8 mouse cellular contexts compared by ENCODE assay signal in the genomic region with DNA sequence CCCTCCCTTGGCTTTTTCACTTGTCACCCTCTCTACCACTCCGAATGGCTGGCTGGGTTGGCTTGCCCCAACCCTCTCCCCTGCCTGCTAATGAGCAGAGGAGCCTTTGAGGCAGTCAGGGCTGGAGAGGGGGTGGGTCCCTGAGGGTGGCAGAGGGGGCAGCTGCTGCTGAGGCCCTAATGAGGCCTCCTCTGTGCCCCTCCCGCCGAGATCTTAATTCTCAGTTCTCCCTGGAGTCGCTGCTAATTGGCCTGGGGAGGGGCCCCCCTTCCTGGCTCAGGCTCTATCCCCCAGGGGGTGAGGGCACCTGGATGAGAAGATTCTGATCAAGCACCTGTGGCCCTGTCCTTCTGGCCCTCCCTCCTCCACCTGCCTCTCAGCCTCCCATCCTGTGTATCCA. TPM values are rescaled to one million over a fixed set of nuclear protein-coding genes. Genes with fewer than 3 reads are reported as not detected.
DNase-seq lines count a peak whose midpoint lies in the region; ATAC-seq and TF ChIP-seq lines count a peak whose summit lies in the region.

No protein-coding gene starts in this region.

- H3K27me3 ChIP-seq in heart, embryonic 12.5 days (replicated peaks), result peaks cover 43% of the 10 kb centered on the region
- peaks cover 32% of the 10 kb centered on the region for H3K27me3 ChIP-seq in E14TG2a.4 (ENCODE audit: insufficient read depth, low read length)
- H3K27me3 ChIP-seq in forebrain, embryonic 15.5 days, result peaks cover 12% of the 10 kb centered on the region; the same call in 1 of the 2 replicates
- peaks cover 58% of the 10 kb centered on the region for H3K27me3 ChIP-seq in midbrain, embryonic 12.5 days

- no peak for TF ChIP-seq CTCF in E14TG2a.4 (conservative IDR thresholded peaks at IDR 0.05; ENCODE audit: low read length)

- H3K36me3 ChIP-seq in heart, embryonic 12.5 days, result peaks cover 3% of the 10 kb centered on the region; the same call in 1 of the 2 replicates
- no peaks in the 10 kb centered on the region for H3K36me3 ChIP-seq in E14TG2a.4 (ENCODE audit: insufficient read depth, low read length)
- H3K36me3 ChIP-seq in forebrain, embryonic 15.5 days, result no peaks in the 10 kb centered on the region
- no peaks in the 10 kb centered on the region for H3K36me3 ChIP-seq in midbrain, embryonic 12.5 days

- peaks cover 45% of the 10 kb centered on the region for H3K4me1 ChIP-seq in heart, embryonic 12.5 days (replicated peaks)
- peaks cover 52% of the 10 kb centered on the region for H3K4me1 ChIP-seq in E14TG2a.4 (replicated peaks; ENCODE audit: low read depth, low read length)
- peaks cover 32% of the 10 kb centered on the region for H3K4me1 ChIP-seq in forebrain, embryonic 15.5 days
- H3K4me1 ChIP-seq in midbrain, embryonic 12.5 days, result peaks cover 41% of the 10 kb centered on the region

- peak overlapping the region; percentile 20; the same call in 1 of the 2 replicates for H3K4me3 ChIP-seq in heart, embryonic 12.5 days
- peak overlapping the region; percentile 61 for H3K4me3 ChIP-seq in E14TG2a.4 (replicated peaks; ENCODE audit: low read length)
- H3K4me3 ChIP-seq in forebrain, embryonic 15.5 days, result no peak overlapping the region
- H3K4me3 ChIP-seq in midbrain, embryonic 12.5 days, result peak overlapping the region; percentile 24; the same call in 1 of the 2 replicates

- H3K9me3 ChIP-seq in heart, embryonic 12.5 days (replicated peaks), result 0 out of 2 replicates have a peak, but pooled peaks cover 5% of the 10 kb centered on the region
- no peaks in the 10 kb centered on the region for H3K9me3 ChIP-seq in E14TG2a.4 (ENCODE audit: low read length)
- H3K9me3 ChIP-seq in forebrain, embryonic 15.5 days, result no peaks in the 10 kb centered on the region
- no peaks in the 10 kb centered on the region for H3K9me3 ChIP-seq in midbrain, embryonic 12.5 days

- H3K9ac ChIP-seq in heart, embryonic 12.5 days, result no peak overlapping the region
- H3K9ac ChIP-seq in forebrain, embryonic 15.5 days (replicated peaks), result no peak overlapping the region
- 0 out of 2 replicates have a peak overlapping the region, but pooled peaks have one; percentile 20 for H3K9ac ChIP-seq in midbrain, embryonic 12.5 days (replicated peaks)

- 2% methylated on average over 4 of the region's 4 CpGs for WGBS in heart, embryonic 12.5 days
- 0% methylated on average over 4 of the region's 4 CpGs for WGBS in forebrain, embryonic 15.5 days
- 0% methylated on average over 4 of the region's 4 CpGs for WGBS in midbrain, embryonic 12.5 days

- H3K27ac ChIP-seq in heart, embryonic 12.5 days (ENCODE audit: poor library complexity, severe bottlenecking), result no peak overlapping the region
- no peak overlapping the region for H3K27ac ChIP-seq in forebrain, embryonic 15.5 days (replicated peaks)
- H3K27ac ChIP-seq in midbrain, embryonic 12.5 days (replicated peaks), result peak overlapping the region; percentile 40

- DNase-seq in heart, adult 11 months, result no peak
- no peak for DNase-seq in frontal cortex, postnatal 14 days (ENCODE audit: low spot score in 2 of 2)

- ATAC-seq in heart, embryonic 12.5 days (ENCODE audit: insufficient number of reproducible peaks, low FRiP score), result no peak
- ATAC-seq in forebrain, embryonic 15.5 days (replicated peaks), result peak; percentile 52
- peak; percentile 69 for ATAC-seq in midbrain, embryonic 12.5 days (ENCODE audit: low FRiP score, low read depth)
- ATAC-seq in activated CD4-positive, CD25-positive, alpha-beta regulatory T cell, adult 4 months, result no peak
- ATAC-seq in frontal cortex, adult (ENCODE audit: low TSS enrichment), result no peak

- peak overlapping the region; percentile 71; the same call in 1 of the 2 replicates for H3K4me2 ChIP-seq in heart, embryonic 12.5 days
- H3K4me2 ChIP-seq in forebrain, embryonic 15.5 days (replicated peaks), result peak overlapping the region; percentile 47; the same call in 1 of the 2 replicates
- H3K4me2 ChIP-seq in midbrain, embryonic 12.5 days (replicated peaks), result peak overlapping the region; percentile 58

RNA-seq across cellular contexts. Expression of gene Gng8, which starts 2.7 kb away (rescaled TPM):
- polyA plus RNA-seq in heart, embryonic 12.5 days (2016; fragmentation: Nextera tagmentation; extraction: Ambion mirVana), result 2.3 and 4.3 TPM in 2 replicates
- polyA plus RNA-seq in forebrain, embryonic 15.5 days (2015; fragmentation: Nextera tagmentation; extraction: Ambion mirVana), result 4.4 TPM in 2 replicates
- polyA plus RNA-seq in midbrain, embryonic 12.5 days (2016; fragmentation: Nextera tagmentation; extraction: Ambion mirVana), result 12.1 and 26.0 TPM in 2 replicates
- polyA plus RNA-seq in activated CD4-positive, CD25-positive, alpha-beta regulatory T cell, adult 4 months (2017; shearing (Covaris generic)), result not detected

RNA-seq across cellular contexts. Expression of gene Ptgir, which starts 12.0 kb away (rescaled TPM):
- 0.28 and 0.34 TPM in 2 replicates for polyA plus RNA-seq in heart, embryonic 12.5 days (2016; fragmentation: Nextera tagmentation; extraction: Ambion mirVana)
- polyA plus RNA-seq in forebrain, embryonic 15.5 days (2015; fragmentation: Nextera tagmentation; extraction: Ambion mirVana), result 0.13 and 0.29 TPM in 2 replicates
- 1.1 and 1.2 TPM in 2 replicates for polyA plus RNA-seq in midbrain, embryonic 12.5 days (2016; fragmentation: Nextera tagmentation; extraction: Ambion mirVana)
- polyA plus RNA-seq in activated CD4-positive, CD25-positive, alpha-beta regulatory T cell, adult 4 months (2017; shearing (Covaris generic)), result 10 to 100 TPM; 11.8 to 13.2 TPM

RNA-seq across cellular contexts. Expression of gene Dact3, which starts 19.2 kb away (rescaled TPM):
- polyA plus RNA-seq in heart, embryonic 12.5 days (2016; fragmentation: Nextera tagmentation; extraction: Ambion mirVana), result 14.3 and 15.2 TPM in 2 replicates
- 3.3 and 3.4 TPM in 2 replicates for polyA plus RNA-seq in forebrain, embryonic 15.5 days (2015; fragmentation: Nextera tagmentation; extraction: Ambion mirVana)
- 4.7 and 6.2 TPM in 2 replicates for polyA plus RNA-seq in midbrain, embryonic 12.5 days (2016; fragmentation: Nextera tagmentation; extraction: Ambion mirVana)
- not detected for polyA plus RNA-seq in activated CD4-positive, CD25-positive, alpha-beta regulatory T cell, adult 4 months (2017; shearing (Covaris generic))

RNA-seq across cellular contexts. Expression of gene Calm3, which starts 29.6 kb away (rescaled TPM):
- 83.6 and 95.0 TPM in 2 replicates for polyA plus RNA-seq in heart, embryonic 12.5 days (2016; fragmentation: Nextera tagmentation; extraction: Ambion mirVana)
- 291 and 305 TPM in 2 replicates for polyA plus RNA-seq in forebrain, embryonic 15.5 days (2015; fragmentation: Nextera tagmentation; extraction: Ambion mirVana)
- polyA plus RNA-seq in midbrain, embryonic 12.5 days (2016; fragmentation: Nextera tagmentation; extraction: Ambion mirVana), result 223 and 224 TPM in 2 replicates
- polyA plus RNA-seq in activated CD4-positive, CD25-positive, alpha-beta regulatory T cell, adult 4 months (2017; shearing (Covaris generic)), result 100 to 1,000 TPM; 106 to 159 TPM

RNA-seq across cellular contexts. Expression of gene Pnmal2, which starts 50.2 kb away (rescaled TPM):
- 3.5 and 4.2 TPM in 2 replicates for polyA plus RNA-seq in heart, embryonic 12.5 days (2016; fragmentation: Nextera tagmentation; extraction: Ambion mirVana)
- polyA plus RNA-seq in forebrain, embryonic 15.5 days (2015; fragmentation: Nextera tagmentation; extraction: Ambion mirVana), result 87.4 and 102 TPM in 2 replicates
- polyA plus RNA-seq in midbrain, embryonic 12.5 days (2016; fragmentation: Nextera tagmentation; extraction: Ambion mirVana), result 49.3 and 55.3 TPM in 2 replicates
- polyA plus RNA-seq in activated CD4-positive, CD25-positive, alpha-beta regulatory T cell, adult 4 months (2017; shearing (Covaris generic)), result not detected

Comparison
In these comparisons a context has a peak if more than half of its experiments do, and no peak if none do; other contexts are left out.
1. ATAC-seq: peak in forebrain, embryonic 15.5 days (single experiment) and midbrain, embryonic 12.5 days (single experiment); none in heart, embryonic 12.5 days (single experiment), activated CD4-positive, CD25-positive, alpha-beta regulatory T cell, adult 4 months (single experiment) and frontal cortex, adult (single experiment).
2. Peak in every context shown above with its lines, with median percentiles within 50 percentile points of each other: H3K4me2 ChIP-seq.